Mouse (Mus musculus) liver, postnatal 0 days (tissue): ENCODE data around the gene Tsc2.

ENCODE experiments used
- CTCF ChIP-seq: sonication (generic); IDR thresholded peaks from 2 replicates; pipeline ENCODE4 v1.5.1; 2016; ENCODE audit warnings: antibody characterized with exemption, low read depth
- EP300 ChIP-seq: IDR thresholded peaks from 2 replicates; pipeline ENCODE4 v1.6.1; 2016; ENCODE audit warnings: antibody characterized with exemption, low read depth, mild to moderate bottlenecking

DNA sequence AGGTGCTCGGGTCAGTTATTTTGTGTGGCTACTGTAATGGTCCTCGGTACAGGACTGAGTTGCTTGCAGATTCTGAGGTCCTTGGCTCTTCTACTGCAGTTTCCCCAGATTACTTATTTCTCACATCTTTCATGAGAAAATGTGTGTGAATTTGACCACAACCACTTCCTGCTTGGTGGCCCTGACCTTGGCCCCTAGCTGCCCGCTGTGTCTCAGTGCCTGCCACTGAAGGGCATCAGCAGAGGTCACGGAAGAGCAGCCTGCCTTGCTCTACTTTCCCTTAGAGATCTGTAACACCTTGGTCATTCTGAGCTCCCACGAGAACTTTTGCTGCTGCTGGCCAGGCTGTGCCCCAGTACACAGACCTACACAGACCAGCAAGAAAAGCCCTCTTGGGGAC, 68.8 kb downstream of the Tsc2 start:
- TF ChIP-seq EP300 = no peak
- TF ChIP-seq CTCF = no peak
